Mouse (Mus musculus): Measurements from ENCODE around the gene Ppfibp2. TPM values are rescaled to one million over a fixed set of nuclear protein-coding genes. Genes with fewer than 3 reads are reported as not detected.

Ppfibp2 gene
- total RNA-seq, 1 experiment from 2014 or later: 7.8 TPM

GRCm38 (mm10) chr7:107607766-107608165 lies 12.8 kb downstream of the Ppfibp2 start:
- ATAC-seq (ENCODE audit: extremely low read depth, insufficient number of reproducible peaks, low FRiP score, poor library complexity, severe bottlenecking): no peak

DNA sequence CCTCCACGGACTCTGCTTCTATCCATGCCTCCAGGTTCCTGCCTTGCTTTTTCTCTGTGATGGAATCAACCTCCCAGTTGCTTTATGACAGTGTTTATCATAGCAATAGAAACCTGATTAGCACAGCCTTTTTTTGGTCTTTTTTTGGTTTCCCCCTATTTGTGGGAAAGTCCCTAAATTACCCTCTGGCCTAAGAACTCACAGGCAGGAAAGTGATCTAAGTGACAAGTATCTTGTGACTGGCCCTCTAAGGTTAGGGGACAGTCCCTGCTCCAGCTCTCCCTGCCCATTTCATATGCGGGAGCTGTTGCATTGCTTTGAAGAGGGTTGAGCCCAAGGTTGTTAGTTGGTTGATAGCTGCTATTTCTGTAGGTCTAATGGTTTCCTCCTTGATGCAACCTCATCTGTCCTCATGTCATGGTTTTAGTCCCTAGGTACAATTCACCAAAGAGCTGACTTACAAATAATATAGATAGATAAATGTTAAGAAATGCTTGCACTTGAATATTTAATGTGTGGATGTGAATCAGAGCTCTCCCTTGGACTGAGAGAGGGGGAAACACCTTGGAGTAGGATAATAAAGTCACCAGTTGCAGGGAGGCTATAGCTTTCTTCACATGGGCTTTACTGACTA lies 14.7 kb downstream of the Ppfibp2 start:
- peak; percentile 74 for ATAC-seq (ENCODE audit: extremely low read depth, insufficient number of reproducible peaks, low FRiP score, poor library complexity, severe bottlenecking)

DNA sequence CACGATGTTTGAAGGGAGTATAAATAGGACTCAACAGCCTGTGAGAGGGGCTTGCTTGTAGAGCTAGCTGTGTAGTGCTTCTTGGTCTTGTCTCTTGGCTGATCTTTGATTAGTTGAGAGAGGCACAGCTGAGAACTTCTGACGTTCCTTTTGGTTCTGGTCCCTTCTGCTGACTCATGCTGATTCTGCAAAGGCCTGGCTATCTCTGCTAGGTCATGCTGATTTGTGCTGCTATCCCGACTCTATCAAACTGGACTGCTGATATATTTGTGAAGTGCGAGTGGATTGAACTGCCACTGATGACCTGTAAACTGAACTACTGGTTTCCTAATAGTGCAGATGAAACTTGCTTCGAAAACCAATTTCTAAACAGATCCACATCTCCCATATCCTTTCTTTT lies 15.9 kb downstream of the Ppfibp2 start:
- ATAC-seq (ENCODE audit: extremely low read depth, insufficient number of reproducible peaks, low FRiP score, poor library complexity, severe bottlenecking): no peak

DNA sequence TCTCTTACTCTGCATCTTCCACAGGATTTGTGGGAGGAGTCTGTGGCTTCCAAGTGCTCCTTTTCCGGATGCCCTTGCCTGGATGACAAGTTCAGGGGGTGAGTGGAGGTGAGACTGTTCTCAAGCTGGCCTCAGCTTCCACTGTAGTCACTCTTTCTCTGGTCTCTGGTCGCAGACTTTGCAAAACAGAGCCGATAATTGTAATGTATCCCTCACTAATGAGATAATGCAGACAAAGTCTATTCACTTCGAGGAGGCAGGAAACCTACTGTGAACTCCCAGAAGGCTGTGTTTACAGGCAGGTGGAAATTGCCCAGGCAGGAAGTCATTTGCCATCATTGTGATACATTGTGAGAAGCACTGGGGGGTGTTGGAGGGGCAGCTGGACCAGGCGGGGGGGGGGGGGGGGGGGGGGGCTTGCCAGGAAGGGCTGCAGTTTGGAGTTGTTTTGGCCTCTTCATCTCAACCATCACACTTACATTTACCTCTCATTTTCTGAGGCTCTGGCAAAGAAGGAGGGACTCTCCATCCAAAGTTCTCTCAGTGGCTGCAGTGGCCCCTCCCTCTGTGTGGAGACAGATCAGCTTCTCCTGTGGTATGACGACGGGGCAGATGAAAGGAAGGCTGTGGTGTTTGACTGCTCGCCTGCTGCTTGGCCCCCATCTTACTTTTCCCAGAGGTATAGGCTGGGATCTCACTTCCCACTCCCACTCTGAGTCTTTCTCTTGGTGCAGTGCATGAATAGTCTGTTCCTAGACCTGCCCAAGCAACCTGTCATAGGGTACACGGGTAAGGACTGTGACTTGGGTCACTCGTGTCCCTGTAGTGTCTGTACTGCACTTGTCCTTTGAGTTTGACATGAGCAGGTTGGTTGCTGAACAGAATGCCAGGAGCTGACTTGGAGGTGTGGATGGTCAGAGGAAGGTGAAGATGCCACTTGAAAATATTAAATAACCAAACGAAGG lies 23.3 kb downstream of the Ppfibp2 start:
- ATAC-seq (ENCODE audit: extremely low read depth, insufficient number of reproducible peaks, low FRiP score, poor library complexity, severe bottlenecking): no peak

DNA sequence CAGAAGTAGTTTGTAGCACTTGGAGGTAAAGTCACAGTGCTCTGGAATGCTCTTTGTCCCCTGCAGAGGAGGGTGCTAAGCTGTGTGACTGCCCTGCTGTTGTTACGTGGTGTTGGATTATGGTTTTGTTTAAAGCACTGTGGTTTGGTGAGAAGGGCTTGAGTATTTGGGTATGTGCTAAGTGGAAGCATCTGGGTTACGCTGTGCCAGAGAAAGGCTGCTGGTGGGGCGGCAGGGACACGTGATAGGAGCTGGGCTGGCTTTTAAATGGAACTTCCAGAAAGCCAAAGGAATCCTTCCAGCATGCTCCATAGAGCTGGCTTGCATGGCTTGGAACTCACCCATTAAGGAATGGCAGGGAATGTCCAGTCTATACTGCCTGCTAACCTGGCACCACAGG lies 24.2 kb downstream of the Ppfibp2 start:
- no peak for ATAC-seq (ENCODE audit: extremely low read depth, insufficient number of reproducible peaks, low FRiP score, poor library complexity, severe bottlenecking)

- ATAC-seq (ENCODE audit: extremely low read depth, insufficient number of reproducible peaks, low FRiP score, poor library complexity, severe bottlenecking): no peak
Observed at GRCm38 (mm10) chr7:107620137-107620536, 25.1 kb downstream of the Ppfibp2 start.

DNA sequence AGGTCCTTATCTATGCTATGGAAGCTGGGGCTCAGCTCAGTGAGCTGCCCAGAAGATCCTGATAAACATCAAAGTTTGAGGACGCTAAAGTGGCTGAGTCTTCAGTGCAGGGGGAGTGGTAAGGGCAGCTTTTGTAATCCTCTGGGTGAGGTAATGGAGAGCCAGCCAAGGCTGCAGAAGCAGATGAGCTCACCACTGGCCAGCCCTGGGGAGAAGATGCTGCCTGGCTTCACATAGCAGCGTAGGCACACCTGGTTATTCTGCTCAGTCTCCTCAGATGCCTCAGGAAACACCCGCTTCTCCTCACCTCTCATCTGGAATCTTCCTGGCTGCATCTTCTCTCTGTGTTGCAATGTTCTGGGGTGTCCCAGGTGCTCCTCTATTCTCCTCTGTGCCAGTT lies 29.4 kb downstream of the Ppfibp2 start:
- ATAC-seq (ENCODE audit: extremely low read depth, insufficient number of reproducible peaks, low FRiP score, poor library complexity, severe bottlenecking): no peak

GRCm38 (mm10) chr7:107625061-107625460 lies 30.1 kb downstream of the Ppfibp2 start, which contains the start of gene 5330417H12Rik:
TSS of gene 5330417H12Rik (minus strand) at chr7:107625161.
- no peak for ATAC-seq (ENCODE audit: extremely low read depth, insufficient number of reproducible peaks, low FRiP score, poor library complexity, severe bottlenecking)

- ATAC-seq (ENCODE audit: extremely low read depth, insufficient number of reproducible peaks, low FRiP score, poor library complexity, severe bottlenecking): no peak
Observed at GRCm38 (mm10) chr7:107625781-107626180, 30.8 kb downstream of the Ppfibp2 start.

- ATAC-seq (ENCODE audit: extremely low read depth, insufficient number of reproducible peaks, low FRiP score, poor library complexity, severe bottlenecking): peak; percentile 59; the same call in 1 of the 2 replicates
Observed at GRCm38 (mm10) chr7:107628383-107628782, 33.4 kb downstream of the Ppfibp2 start.

DNA sequence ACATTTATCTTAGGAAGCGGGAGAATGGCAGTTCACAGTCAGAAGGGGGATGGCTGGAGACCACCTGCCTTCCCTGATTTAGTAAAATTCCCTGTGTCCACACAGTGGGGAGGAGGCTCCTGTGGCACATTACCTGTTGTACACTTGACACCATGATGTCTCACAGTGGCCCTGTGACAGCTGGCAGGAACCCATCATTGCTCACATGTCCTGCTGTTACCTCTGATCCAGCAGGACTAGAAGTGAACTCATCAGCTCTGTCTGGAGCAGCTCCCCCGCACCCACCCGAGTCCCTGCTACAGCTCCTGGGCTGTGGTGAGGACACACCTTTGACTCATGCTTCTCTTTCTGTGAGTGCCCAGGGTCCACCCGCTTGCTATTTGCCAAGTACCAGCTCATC lies 38.2 kb downstream of the Ppfibp2 start:
- ATAC-seq (ENCODE audit: extremely low read depth, insufficient number of reproducible peaks, low FRiP score, poor library complexity, severe bottlenecking): no peak

DNA sequence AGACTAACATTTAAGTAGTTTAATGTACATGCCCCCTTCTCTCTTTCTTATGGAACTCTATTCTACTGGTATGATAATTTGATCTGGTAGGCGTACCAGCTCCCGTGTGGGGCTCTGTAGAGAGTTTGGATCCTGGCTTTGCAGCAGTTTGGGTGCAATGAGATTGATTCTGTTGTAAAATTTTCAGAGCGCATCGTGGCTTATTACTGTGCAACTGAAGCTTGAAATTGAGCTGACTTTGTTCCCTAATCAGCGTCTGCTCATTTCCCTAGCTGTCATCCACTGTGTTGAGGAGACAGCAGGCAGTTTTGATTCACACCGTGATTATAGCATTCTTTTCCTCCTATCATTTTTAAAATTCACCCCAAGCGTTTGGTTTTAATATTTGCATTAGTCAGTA lies 42.4 kb downstream of the Ppfibp2 start:
- no peak for ATAC-seq (ENCODE audit: extremely low read depth, insufficient number of reproducible peaks, low FRiP score, poor library complexity, severe bottlenecking)

DNA sequence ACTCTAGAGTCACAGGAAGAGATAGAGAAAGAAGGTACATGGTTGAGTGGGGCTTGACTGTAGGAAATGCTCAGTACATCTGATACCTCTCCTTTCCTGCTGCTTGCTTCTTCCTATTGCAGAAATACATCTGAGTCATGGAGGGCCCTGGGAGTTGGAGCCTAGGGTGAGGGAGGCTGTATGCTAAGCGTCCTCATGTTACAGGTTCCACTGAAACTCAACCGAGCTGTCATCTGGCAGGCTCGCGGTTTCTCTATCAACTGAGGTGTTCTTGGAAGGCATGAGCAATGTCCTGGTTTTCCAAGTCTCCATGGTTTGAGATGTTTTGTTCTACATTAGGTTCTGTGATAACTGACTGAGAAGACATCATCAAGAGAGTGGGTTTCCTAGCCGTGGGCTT lies 43.0 kb downstream of the Ppfibp2 start:
- ATAC-seq (ENCODE audit: extremely low read depth, insufficient number of reproducible peaks, low FRiP score, poor library complexity, severe bottlenecking): no peak

- no peak for ATAC-seq (ENCODE audit: extremely low read depth, insufficient number of reproducible peaks, low FRiP score, poor library complexity, severe bottlenecking)
Observed at GRCm38 (mm10) chr7:107642586-107643275, 47.7 kb downstream of the Ppfibp2 start.

- no peak for ATAC-seq (ENCODE audit: extremely low read depth, insufficient number of reproducible peaks, low FRiP score, poor library complexity, severe bottlenecking)
Observed at GRCm38 (mm10) chr7:107644987-107645386, 50.0 kb downstream of the Ppfibp2 start.

GRCm38 (mm10) chr7:107648937-107649688 lies 54.1 kb downstream of the Ppfibp2 start:
- no peak for ATAC-seq (ENCODE audit: extremely low read depth, insufficient number of reproducible peaks, low FRiP score, poor library complexity, severe bottlenecking)

GRCm38 (mm10) chr7:107649990-107650389 lies 55.0 kb downstream of the Ppfibp2 start:
- ATAC-seq (ENCODE audit: extremely low read depth, insufficient number of reproducible peaks, low FRiP score, poor library complexity, severe bottlenecking): no peak

- no peak for ATAC-seq (ENCODE audit: extremely low read depth, insufficient number of reproducible peaks, low FRiP score, poor library complexity, severe bottlenecking)
Observed at GRCm38 (mm10) chr7:107651821-107652220, 56.8 kb downstream of the Ppfibp2 start.

GRCm38 (mm10) chr7:107656451-107656850 lies 61.4 kb downstream of the Ppfibp2 start:
- no peak for ATAC-seq (ENCODE audit: extremely low read depth, insufficient number of reproducible peaks, low FRiP score, poor library complexity, severe bottlenecking)
